In genomic region chr3:45602278-45602677, GRCm38 (mm10) we compare ENCODE assay signal across 34 mouse cellular contexts.
"Had no signal": no experiment of that assay in that cellular context is flagged by ENCODE, and none has a peak within 500 bp of the region (broad histone marks: within the 10 kb centered on the region; RNA-seq: fewer than 3 reads in every experiment).

No protein-coding gene starts in this region.

- H3K9ac ChIP-seq: heart, embryonic 12.5 days; heart, embryonic 13.5 days; heart, embryonic 15.5 days; hindbrain, embryonic 12.5 days; hindbrain, embryonic 13.5 days; hindbrain, embryonic 14.5 days; hindbrain, embryonic 15.5 days; intestine, embryonic 15.5 days; kidney, embryonic 15.5 days had no signal

- H3K4me1 ChIP-seq: heart, embryonic 12.5 days; heart, embryonic 13.5 days; heart, embryonic 15.5 days; hindbrain, embryonic 10.5 days; hindbrain, embryonic 12.5 days; hindbrain, embryonic 13.5 days; hindbrain, embryonic 15.5 days; intestine, embryonic 15.5 days; kidney, embryonic 15.5 days had no signal

- ATAC-seq: hindbrain, embryonic 16.5 days; hindbrain, postnatal 0 days; inflammation-experienced regulatory T-cells, adult 6 months; intestine, embryonic 15.5 days; intestine, embryonic 16.5 days; intestine, postnatal 0 days had no signal

- DNase-seq: heart, postnatal 10 days; heart, postnatal 14 days; heart, postnatal 36 days; heart, postnatal 4 days; kidney, adult 11 months; kidney, adult 18-20 months; kidney, adult 2 months; kidney, adult 8-10 months; kidney, adult 9 months; kidney, postnatal 10 days; kidney, postnatal 14 days; kidney, postnatal 25 days; kidney, postnatal 36 days; kidney, postnatal 4 days; layer of hippocampus, adult 9-11 months; layer of hippocampus, postnatal 36 days had no signal

- H3K9me3 ChIP-seq: heart, embryonic 12.5 days; heart, embryonic 13.5 days; heart, embryonic 15.5 days; hindbrain, embryonic 10.5 days; hindbrain, embryonic 12.5 days; hindbrain, embryonic 13.5 days; hindbrain, embryonic 15.5 days; intestine, embryonic 15.5 days; kidney, embryonic 15.5 days had no signal

- H3K27ac ChIP-seq: heart, embryonic 13.5 days; heart, embryonic 15.5 days; hindbrain, embryonic 10.5 days; hindbrain, embryonic 12.5 days; hindbrain, embryonic 13.5 days; hindbrain, embryonic 14.5 days; hindbrain, embryonic 15.5 days; hindbrain, postnatal 0 days; intestine, embryonic 15.5 days; kidney, embryonic 15.5 days; kidney, postnatal 0 days; layer of hippocampus, adult 2 months; left cerebral cortex, adult 2 months had no signal

- H3K27me3 ChIP-seq: heart, embryonic 12.5 days; heart, embryonic 13.5 days; heart, embryonic 15.5 days; hindbrain, embryonic 12.5 days; hindbrain, embryonic 13.5 days; hindbrain, embryonic 15.5 days; intestine, embryonic 15.5 days; kidney, embryonic 15.5 days had no signal

- H3K4me2 ChIP-seq: heart, embryonic 12.5 days; heart, embryonic 13.5 days; heart, embryonic 15.5 days; hindbrain, embryonic 12.5 days; hindbrain, embryonic 13.5 days; hindbrain, embryonic 14.5 days; hindbrain, embryonic 15.5 days; intestine, embryonic 15.5 days; kidney, embryonic 15.5 days had no signal

- H3K4me3 ChIP-seq: heart, embryonic 12.5 days; heart, embryonic 13.5 days; heart, embryonic 15.5 days; hindbrain, embryonic 10.5 days; hindbrain, embryonic 12.5 days; hindbrain, embryonic 13.5 days; hindbrain, embryonic 15.5 days; intestine, embryonic 15.5 days; kidney, embryonic 15.5 days; layer of hippocampus, adult 2 months; left cerebral cortex, adult 2 months had no signal

- H3K36me3 ChIP-seq: heart, embryonic 12.5 days; heart, embryonic 13.5 days; heart, embryonic 15.5 days; hindbrain, embryonic 10.5 days; hindbrain, embryonic 12.5 days; hindbrain, embryonic 13.5 days; hindbrain, embryonic 15.5 days; intestine, embryonic 15.5 days; kidney, embryonic 15.5 days had no signal
